In the genomic region with DNA sequence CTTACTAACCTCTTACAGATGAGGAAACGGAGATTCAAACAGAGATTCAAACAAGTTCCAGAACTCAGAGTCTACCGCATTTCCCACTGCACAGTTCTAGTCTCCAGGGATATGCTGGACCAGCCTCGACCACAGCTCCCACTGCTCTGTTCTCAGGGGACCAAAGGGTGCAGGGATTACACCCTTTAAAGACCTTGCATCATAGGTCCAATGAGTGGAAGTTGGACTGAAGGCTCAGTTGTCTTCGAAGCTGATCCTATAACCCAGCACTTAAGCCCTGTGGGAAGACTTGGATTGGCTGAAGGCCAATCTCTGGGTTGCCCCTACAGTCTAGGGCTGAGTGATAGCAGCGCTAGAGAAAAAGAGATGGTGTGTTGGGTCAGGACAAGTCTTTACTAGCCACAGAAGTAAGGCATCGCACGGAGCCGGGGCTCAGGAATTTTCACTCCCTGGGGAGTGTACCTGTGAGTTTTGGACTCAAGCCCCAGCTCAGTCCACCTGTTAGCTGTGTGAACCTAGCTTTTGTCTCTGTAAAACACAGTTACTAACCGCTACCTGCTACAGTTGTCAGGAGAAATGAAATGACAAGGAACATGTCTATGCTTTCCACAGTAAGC, we compare ENCODE assay signal across 9 mouse cellular contexts. TPM values are rescaled to one million over a fixed set of nuclear protein-coding genes. Genes with fewer than 3 reads are reported as not detected.
DNase-seq lines count a peak whose midpoint lies in the region; ATAC-seq and TF ChIP-seq lines count a peak whose summit lies in the region.
"Had no signal": no experiment of that assay in that cellular context is flagged by ENCODE, and none has a peak within 500 bp of the region (broad histone marks: within the 10 kb centered on the region; RNA-seq: fewer than 3 reads in every experiment).

No protein-coding gene starts in this region.

- H3K27ac ChIP-seq in liver, embryonic 11.5 days (ENCODE audit: low read depth, low read length): no peak overlapping the region
- H3K27ac ChIP-seq in embryonic facial prominence, embryonic 15.5 days (replicated peaks): no peak overlapping the region
- no peak overlapping the region for H3K27ac ChIP-seq in intestine, embryonic 14.5 days (ENCODE audit: low read depth)

- H3K79me2 ChIP-seq in myocyte (ENCODE audit: control insufficient read depth, insufficient read depth): peaks cover 32% of the 10 kb centered on the region

- H3K27me3 ChIP-seq in liver, embryonic 11.5 days (replicated peaks; ENCODE audit: control insufficient read depth, insufficient read depth, low read length): no peaks in the 10 kb centered on the region
- H3K27me3 ChIP-seq in embryonic facial prominence, embryonic 15.5 days: no peaks in the 10 kb centered on the region
- no peaks in the 10 kb centered on the region for H3K27me3 ChIP-seq in intestine, embryonic 14.5 days (replicated peaks; ENCODE audit: control insufficient read depth, insufficient read depth, low read length)
- no peaks in the 10 kb centered on the region for H3K27me3 ChIP-seq in myocyte (ENCODE audit: control insufficient read depth, insufficient read depth, insufficient read length)

- H3K9ac ChIP-seq in liver, embryonic 11.5 days (ENCODE audit: low read depth, low read length): peak overlapping the region; percentile 96
- H3K9ac ChIP-seq in embryonic facial prominence, embryonic 15.5 days: no peak overlapping the region; the same call in 1 of the 2 replicates
- peak overlapping the region; percentile 95; the same call in 1 of the 2 replicates for H3K9ac ChIP-seq in intestine, embryonic 14.5 days (ENCODE audit: low read length)

- DNase-seq in liver, embryonic 11.5 days (ENCODE audit: low spot score): no peak
- no peak for DNase-seq in liver
- no peak for DNase-seq in intestine, embryonic 14.5 days (ENCODE audit: low spot score)
- DNase-seq in left cerebral cortex, postnatal 4 days: no peak
- no peak for DNase-seq in natural killer cell, adult 2 months (ENCODE audit: low spot score in 2 of 2)
- no peak for DNase-seq in adrenal gland, adult 8-10 months
- DNase-seq: kidney, adult 11 months had no signal

- peaks cover 40% of the 10 kb centered on the region for H3K4me1 ChIP-seq in liver, embryonic 11.5 days (replicated peaks; ENCODE audit: control insufficient read depth, insufficient read depth, low read length)
- peaks cover 28% of the 10 kb centered on the region for H3K4me1 ChIP-seq in embryonic facial prominence, embryonic 15.5 days
- H3K4me1 ChIP-seq in intestine, embryonic 14.5 days (replicated peaks; ENCODE audit: control insufficient read depth, insufficient read depth, low read length): peaks cover 17% of the 10 kb centered on the region

- TF ChIP-seq POLR2A in myocyte (IDR thresholded peaks at IDR 0.05; ENCODE audit: insufficient read length, low read depth): no peak

- H3K4me3 ChIP-seq in liver, embryonic 11.5 days (ENCODE audit: low read depth, low read length): peak overlapping the region; percentile 97
- H3K4me3 ChIP-seq in embryonic facial prominence, embryonic 15.5 days (replicated peaks): peak overlapping the region; percentile 89
- H3K4me3 ChIP-seq in intestine, embryonic 14.5 days (ENCODE audit: low read depth, low read length): peak overlapping the region; percentile 90
- peak overlapping the region; percentile 90 for H3K4me3 ChIP-seq in myocyte

- H3K36me3 ChIP-seq in liver, embryonic 11.5 days (ENCODE audit: control insufficient read depth, insufficient read depth, low read length): peaks cover 25% of the 10 kb centered on the region
- H3K36me3 ChIP-seq in embryonic facial prominence, embryonic 15.5 days: peaks cover 41% of the 10 kb centered on the region
- peaks cover 44% of the 10 kb centered on the region for H3K36me3 ChIP-seq in intestine, embryonic 14.5 days (ENCODE audit: control insufficient read depth, insufficient read depth, low read length)
- H3K36me3 ChIP-seq in myocyte (ENCODE audit: control insufficient read depth, insufficient read depth): peaks cover 19% of the 10 kb centered on the region

- intact Hi-C loops in left cerebral cortex, postnatal 4 days (cut with DNase I): no loop called here

- no peaks in the 10 kb centered on the region for H3K9me3 ChIP-seq in liver, embryonic 11.5 days (ENCODE audit: control insufficient read depth, low read length)
- H3K9me3 ChIP-seq in embryonic facial prominence, embryonic 15.5 days (replicated peaks): no peaks in the 10 kb centered on the region
- no peaks in the 10 kb centered on the region for H3K9me3 ChIP-seq in intestine, embryonic 14.5 days (ENCODE audit: control insufficient read depth, low read length)

- peak overlapping the region; percentile 88 for H3ac ChIP-seq in myocyte (ENCODE audit: control insufficient read depth, insufficient read length)

- H3K4me2 ChIP-seq in liver, embryonic 11.5 days: peak overlapping the region; percentile 96
- peak overlapping the region; percentile 71 for H3K4me2 ChIP-seq in embryonic facial prominence, embryonic 15.5 days (replicated peaks)
- peak overlapping the region; percentile 80 for H3K4me2 ChIP-seq in intestine, embryonic 14.5 days (ENCODE audit: low read length)
- H3K4me2 ChIP-seq in myocyte (ENCODE audit: low read depth): peak overlapping the region; percentile 75

- WGBS in liver, embryonic 11.5 days: 84% methylated on average over 9 of the region's 9 CpGs
- WGBS in embryonic facial prominence, embryonic 15.5 days: 64% methylated on average over 9 of the region's 9 CpGs
- 88% methylated on average over 9 of the region's 9 CpGs for WGBS in intestine, embryonic 14.5 days

- no peak for ATAC-seq in liver, embryonic 11.5 days (replicated peaks; ENCODE audit: low FRiP score)
- no peak for ATAC-seq in embryonic facial prominence, embryonic 15.5 days (ENCODE audit: insufficient number of reproducible peaks, low FRiP score, low TSS enrichment, low read depth)
- no peak for ATAC-seq in intestine, embryonic 14.5 days (replicated peaks; ENCODE audit: low FRiP score, low TSS enrichment, low read depth)

TF ChIP-seq in myocyte, 11 proteins besides CTCF, POLR2A, EP300 and RAD21:
- TF ChIP-seq CEBPB (IDR thresholded peaks at IDR 0.05; ENCODE audit: insufficient read depth, poor library complexity, severe bottlenecking) (no peak), TCF3 (IDR thresholded peaks at IDR 0.05; ENCODE audit: insufficient read length, low read depth) (no peak), REST (IDR thresholded peaks at IDR 0.05; ENCODE audit: insufficient read depth, insufficient read length) (no peak), MYOG (IDR thresholded peaks at IDR 0.05; ENCODE audit: control insufficient read depth in 1 of 3, insufficient read depth in 1 of 3, insufficient read length in 2 of 3, low read depth in 2 of 3) (no peak)
TF ChIP-seq in myocyte: peak in this region for 0.

RNA-seq across cellular contexts. Expression of gene Sh2b1, which starts 1.6 kb away (rescaled TPM):
- polyA plus RNA-seq in liver, embryonic 11.5 days (2014; fragmentation: Nextera tagmentation; extraction: Ambion mirVana): 26.2 and 26.4 TPM in 2 replicates
- 54.2 and 60.4 TPM in 2 replicates for polyA plus RNA-seq in embryonic facial prominence, embryonic 15.5 days (2015; fragmentation: Nextera tagmentation; extraction: Ambion mirVana)
- polyA plus RNA-seq in intestine, embryonic 14.5 days (2014; fragmentation: Nextera tagmentation; extraction: Ambion mirVana): 40.9 and 41.4 TPM in 2 replicates
- 58.8 TPM for polyA plus RNA-seq in myocyte (2012; fragmentation: generic; extraction: Trizol)
- 10 to 100 TPM; 72.5 to 77.7 TPM for total RNA-seq in left cerebral cortex, postnatal 4 days (2021)
- total RNA-seq in adrenal gland, adult 8-10 months (2022): 10 to 100 TPM; 54.3 to 78.7 (median 65.2) TPM

RNA-seq across cellular contexts. Expression of gene Atp2a1, which starts 10.7 kb away (rescaled TPM):
- polyA plus RNA-seq in liver, embryonic 11.5 days (2014; fragmentation: Nextera tagmentation; extraction: Ambion mirVana): 1.3 TPM in 2 replicates
- polyA plus RNA-seq in embryonic facial prominence, embryonic 15.5 days (2015; fragmentation: Nextera tagmentation; extraction: Ambion mirVana): 103 and 140 TPM in 2 replicates
- polyA plus RNA-seq in intestine, embryonic 14.5 days (2014; fragmentation: Nextera tagmentation; extraction: Ambion mirVana): 0.16 TPM in 1 of 2 replicates, not detected in the other
- 1,699 TPM for polyA plus RNA-seq in myocyte (2012; fragmentation: generic; extraction: Trizol)
- under 1 TPM in 1 of 2 experiments, not detected in 1; 0.12 TPM for total RNA-seq in left cerebral cortex, postnatal 4 days (2021)
- total RNA-seq in adrenal gland, adult 8-10 months (2022): under 1 TPM in 1 of 4 experiments, not detected in 3; 0.08 TPM

RNA-seq across cellular contexts. Expression of gene Tufm, which starts 13.6 kb away (rescaled TPM):
- 193 and 211 TPM in 2 replicates for polyA plus RNA-seq in liver, embryonic 11.5 days (2014; fragmentation: Nextera tagmentation; extraction: Ambion mirVana)
- 129 and 130 TPM in 2 replicates for polyA plus RNA-seq in embryonic facial prominence, embryonic 15.5 days (2015; fragmentation: Nextera tagmentation; extraction: Ambion mirVana)
- 188 and 192 TPM in 2 replicates for polyA plus RNA-seq in intestine, embryonic 14.5 days (2014; fragmentation: Nextera tagmentation; extraction: Ambion mirVana)
- polyA plus RNA-seq in myocyte (2012; fragmentation: generic; extraction: Trizol): 167 TPM
- 10 to 100 TPM; 80.9 to 96.5 TPM for total RNA-seq in left cerebral cortex, postnatal 4 days (2021)
- 100 to 1,000 TPM; 205 to 255 (median 223) TPM for total RNA-seq in adrenal gland, adult 8-10 months (2022)

RNA-seq across cellular contexts. Expression of gene Atxn2l, which starts 29.7 kb away (rescaled TPM):
- polyA plus RNA-seq in liver, embryonic 11.5 days (2014; fragmentation: Nextera tagmentation; extraction: Ambion mirVana): 71.4 and 75.7 TPM in 2 replicates
- 52.1 and 58.0 TPM in 2 replicates for polyA plus RNA-seq in embryonic facial prominence, embryonic 15.5 days (2015; fragmentation: Nextera tagmentation; extraction: Ambion mirVana)
- 44.4 and 50.7 TPM in 2 replicates for polyA plus RNA-seq in intestine, embryonic 14.5 days (2014; fragmentation: Nextera tagmentation; extraction: Ambion mirVana)
- polyA plus RNA-seq in myocyte (2012; fragmentation: generic; extraction: Trizol): 104 TPM
- total RNA-seq in left cerebral cortex, postnatal 4 days (2021): 100 to 1,000 TPM; 164 to 165 TPM
- total RNA-seq in adrenal gland, adult 8-10 months (2022): 100 to 1,000 TPM in 2 of 4 experiments, 10 to 100 TPM in 2; 83.3 to 141 (median 110) TPM

RNA-seq across cellular contexts. Expression of gene Rabep2, which starts 45.0 kb away (rescaled TPM):
- 15.6 and 16.0 TPM in 2 replicates for polyA plus RNA-seq in liver, embryonic 11.5 days (2014; fragmentation: Nextera tagmentation; extraction: Ambion mirVana)
- 36.2 and 38.1 TPM in 2 replicates for polyA plus RNA-seq in embryonic facial prominence, embryonic 15.5 days (2015; fragmentation: Nextera tagmentation; extraction: Ambion mirVana)
- polyA plus RNA-seq in intestine, embryonic 14.5 days (2014; fragmentation: Nextera tagmentation; extraction: Ambion mirVana): 24.6 and 27.6 TPM in 2 replicates
- polyA plus RNA-seq in myocyte (2012; fragmentation: generic; extraction: Trizol): 36.7 TPM
- total RNA-seq in left cerebral cortex, postnatal 4 days (2021): 10 to 100 TPM; 18.6 to 19.9 TPM
- 100 to 1,000 TPM in 2 of 4 experiments, 10 to 100 TPM in 2; 52.1 to 174 (median 93.2) TPM for total RNA-seq in adrenal gland, adult 8-10 months (2022)

Comparison
In these comparisons a context has a peak if more than half of its experiments do, and no peak if none do; other contexts are left out.
1. RNA of gene Atp2a1, which starts 10.7 kb away (polyA plus RNA-seq): 1,699 TPM in myocyte (single experiment) and 103 to 140 TPM in embryonic facial prominence, embryonic 15.5 days; 1.3 TPM in liver, embryonic 11.5 days and 0.16 TPM in intestine, embryonic 14.5 days; every median in the first group is over 10 times any median in the second.
2. Peak in every context shown above with its lines, with median percentiles within 50 percentile points of each other: H3K4me2 ChIP-seq and H3K4me3 ChIP-seq.